Mouse (Mus musculus): ENCODE data around the gene Grcc10. TPM values are rescaled to one million over a fixed set of nuclear protein-coding genes. Genes with fewer than 3 reads are reported as not detected.

Gene Grcc10
- polyA plus RNA-seq, 1 experiment from 2014 or later: 523 TPM

- Histone ChIP-seq H3K36me3 (no peaks in the 10 kb centered on the region), H3K9ac (replicated peaks) (no peak overlapping the region), H3K4me1 (no peaks in the 10 kb centered on the region), H3K4me3 (no peak overlapping the region), H3K27ac (replicated peaks) (no peak overlapping the region), H3K9me3 (no peaks in the 10 kb centered on the region), H3K27me3 (no peaks in the 10 kb centered on the region), H3K4me2 (replicated peaks) (no peak overlapping the region)
- 96% methylated on average over 3 of the region's 3 CpGs for WGBS
- ATAC-seq (ENCODE audit: low FRiP score, low read depth): no peak
Observed at GRCm38 (mm10) chr6:124690517-124690916, 50.7 kb downstream of the Grcc10 start.

MicroRNAs encoded within 50 kb of the gene (microRNA counts, 519-probe panel; counts per million panel counts)
- microRNA mmu-miR-141 (not detected), microRNA mmu-miR-200c (not detected)

Small RNAs within 50 kb of the gene (microRNA-seq; reads per million reads assigned to microRNA genes)
- gene Mir141 (26.9 reads per million, percentile 37 among the genes with 10 or more reads in this experiment), gene Mir200c (174 reads per million, percentile 60 among the genes with 10 or more reads in this experiment)

Other genes with a start within 250 kb of the Grcc10 start
- 0.17 and 0.29 TPM in 2 replicates for gene C1rl, start 248.3 kb downstream of the Grcc10 start, polyA plus RNA-seq (2016; fragmentation: Nextera tagmentation; extraction: Ambion mirVana)
- 0.11 and 0.22 TPM in 2 replicates for gene C1ra, start 229.0 kb downstream of the Grcc10 start, polyA plus RNA-seq (2016; fragmentation: Nextera tagmentation; extraction: Ambion mirVana)
- gene C1s1, start 199.0 kb downstream of the Grcc10 start, polyA plus RNA-seq (2016; fragmentation: Nextera tagmentation; extraction: Ambion mirVana): 0.43 and 0.80 TPM in 2 replicates
- not detected in 2 replicates for gene C1rb, start 171.1 kb downstream of the Grcc10 start, polyA plus RNA-seq (2016; fragmentation: Nextera tagmentation; extraction: Ambion mirVana)
- gene C1s2, start 105.3 kb downstream of the Grcc10 start, polyA plus RNA-seq (2016; fragmentation: Nextera tagmentation; extraction: Ambion mirVana): 0.21 TPM in 1 of 2 replicates, not detected in the other
- 37.5 and 37.9 TPM in 2 replicates for gene Lpcat3, start 78.3 kb downstream of the Grcc10 start, polyA plus RNA-seq (2016; fragmentation: Nextera tagmentation; extraction: Ambion mirVana)
- 161 and 170 TPM in 2 replicates for gene Emg1, start 29.2 kb downstream of the Grcc10 start, polyA plus RNA-seq (2016; fragmentation: Nextera tagmentation; extraction: Ambion mirVana)
- 308 and 315 TPM in 2 replicates for gene Phb2, start 29.0 kb downstream of the Grcc10 start, polyA plus RNA-seq (2016; fragmentation: Nextera tagmentation; extraction: Ambion mirVana)
- gene Ptpn6, start 2.7 kb downstream of the Grcc10 start, polyA plus RNA-seq (2016; fragmentation: Nextera tagmentation; extraction: Ambion mirVana): 5.2 and 5.6 TPM in 2 replicates
- not detected in 2 replicates for gene Gm45234, start 14.6 kb upstream of the Grcc10 start, polyA plus RNA-seq (2016; fragmentation: Nextera tagmentation; extraction: Ambion mirVana)
- gene Atn1, start 15.2 kb upstream of the Grcc10 start, polyA plus RNA-seq (2016; fragmentation: Nextera tagmentation; extraction: Ambion mirVana): 15.6 and 18.0 TPM in 2 replicates
- gene Eno2, start 28.3 kb upstream of the Grcc10 start, polyA plus RNA-seq (2016; fragmentation: Nextera tagmentation; extraction: Ambion mirVana): 9.0 and 9.4 TPM in 2 replicates
- 2.3 and 4.6 TPM in 2 replicates for gene Lrrc23, start 38.4 kb upstream of the Grcc10 start, polyA plus RNA-seq (2016; fragmentation: Nextera tagmentation; extraction: Ambion mirVana)
- gene Spsb2, start 67.3 kb upstream of the Grcc10 start, polyA plus RNA-seq (2016; fragmentation: Nextera tagmentation; extraction: Ambion mirVana): 8.1 and 8.6 TPM in 2 replicates
- 423 and 428 TPM in 2 replicates for gene Tpi1, start 72.9 kb upstream of the Grcc10 start, polyA plus RNA-seq (2016; fragmentation: Nextera tagmentation; extraction: Ambion mirVana)
- 213 and 214 TPM in 2 replicates for gene Usp5, start 88.1 kb upstream of the Grcc10 start, polyA plus RNA-seq (2016; fragmentation: Nextera tagmentation; extraction: Ambion mirVana)
- gene Cdca3, start 88.2 kb upstream of the Grcc10 start, polyA plus RNA-seq (2016; fragmentation: Nextera tagmentation; extraction: Ambion mirVana): 168 and 169 TPM in 2 replicates
- 5.5 TPM in 2 replicates for gene Gnb3, start 98.9 kb upstream of the Grcc10 start, polyA plus RNA-seq (2016; fragmentation: Nextera tagmentation; extraction: Ambion mirVana)
- 21.4 and 25.6 TPM in 2 replicates for gene P3h3, start 116.4 kb upstream of the Grcc10 start, polyA plus RNA-seq (2016; fragmentation: Nextera tagmentation; extraction: Ambion mirVana)
- 11.8 and 11.9 TPM in 2 replicates for gene Gpr162, start 122.6 kb upstream of the Grcc10 start, polyA plus RNA-seq (2016; fragmentation: Nextera tagmentation; extraction: Ambion mirVana)
- gene Cd4, start 146.8 kb upstream of the Grcc10 start, polyA plus RNA-seq (2016; fragmentation: Nextera tagmentation; extraction: Ambion mirVana): 0.20 TPM in 1 of 2 replicates, not detected in the other
- 1.9 and 3.1 TPM in 2 replicates for gene Lag3, start 170.3 kb upstream of the Grcc10 start, polyA plus RNA-seq (2016; fragmentation: Nextera tagmentation; extraction: Ambion mirVana)
- 525 and 672 TPM in 2 replicates for gene Ptms, start 178.7 kb upstream of the Grcc10 start, polyA plus RNA-seq (2016; fragmentation: Nextera tagmentation; extraction: Ambion mirVana)
- gene Mlf2, start 190.0 kb upstream of the Grcc10 start, polyA plus RNA-seq (2016; fragmentation: Nextera tagmentation; extraction: Ambion mirVana): 452 and 459 TPM in 2 replicates
- 100 and 105 TPM in 2 replicates for gene Cops7a, start 224.2 kb upstream of the Grcc10 start, polyA plus RNA-seq (2016; fragmentation: Nextera tagmentation; extraction: Ambion mirVana)

Measured in midbrain, embryonic 12.5 days (tissue).